Mouse (Mus musculus) mature B cell (primary cell): ENCODE data around the gene Carhsp1.

Source experiments
- in situ Hi-C: fragments of 300-500 bp; cut with MboI; formaldehyde crosslinking; loops from 2 replicates; pipeline ENCODE4 v1.14.3; 2019

Carhsp1 gene

DNA sequence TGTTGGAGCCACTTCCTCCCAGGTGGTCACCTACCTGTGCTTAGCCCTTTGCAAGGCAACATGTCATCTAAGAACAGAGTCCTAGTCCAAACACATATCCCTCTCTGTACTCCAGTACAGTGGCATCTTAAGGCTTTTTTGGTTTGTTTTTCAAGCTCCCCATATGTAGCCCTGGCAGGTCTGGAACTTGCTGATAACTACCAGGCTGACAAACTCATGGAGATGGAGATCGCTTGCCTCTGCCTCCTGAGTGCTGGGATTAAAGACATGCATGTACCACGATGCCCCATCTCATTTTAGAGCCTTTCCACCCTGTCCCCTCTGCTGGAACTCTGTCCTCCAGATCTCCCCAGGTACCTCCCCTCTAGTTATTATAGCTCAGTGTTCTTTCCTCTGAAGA is 4.3 kb upstream of the Carhsp1 start:
- in situ Hi-C loops: loop anchor here (5.0 kb wide), 2 partner anchors 184 to 264 kb away; no protein-coding TSS in a partner anchor

DNA sequence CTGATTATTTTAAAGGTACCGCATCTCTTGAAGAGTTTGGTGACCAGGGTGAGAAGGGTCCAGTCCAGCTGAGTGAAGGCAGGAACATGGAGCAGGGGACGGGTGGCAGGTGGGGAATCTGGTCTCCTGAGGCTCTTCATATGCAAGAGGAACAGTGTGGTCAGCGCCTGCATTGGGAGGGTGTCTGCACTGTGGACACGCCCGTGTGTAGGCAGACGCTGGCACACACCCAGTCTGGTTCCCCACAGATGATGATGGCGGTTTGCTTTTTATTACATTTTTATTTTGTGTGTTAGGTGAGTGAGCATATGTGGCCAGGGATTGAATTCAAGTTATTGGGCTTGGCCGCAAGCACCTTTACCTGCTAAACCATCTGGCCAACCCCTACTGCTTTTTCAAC is 3.6 kb upstream of the Carhsp1 start:
- in situ Hi-C loops: loop anchor here (5.0 kb wide), 2 partner anchors 183 to 263 kb away; no protein-coding TSS in a partner anchor

DNA sequence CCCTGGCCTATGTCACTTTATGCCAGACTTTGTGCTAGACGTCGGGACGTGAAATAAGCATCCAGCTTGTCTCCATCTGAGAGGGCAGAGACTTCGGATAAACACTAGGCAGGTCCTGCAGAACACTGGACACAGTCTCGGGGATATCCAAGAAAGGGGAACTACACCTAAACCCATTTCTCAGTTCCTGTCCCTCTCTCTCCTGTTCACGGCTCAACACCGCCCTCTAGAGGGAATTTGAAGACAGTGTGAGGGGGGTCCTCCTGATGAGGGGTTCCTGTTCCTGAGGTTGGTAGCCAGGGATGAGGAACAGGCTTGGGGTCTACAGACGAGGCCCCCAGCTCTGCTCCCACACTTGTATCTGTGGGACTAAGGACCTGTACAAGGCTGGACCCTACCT is 2.2 kb upstream of the Carhsp1 start:
- in situ Hi-C loops: no loop called here

DNA sequence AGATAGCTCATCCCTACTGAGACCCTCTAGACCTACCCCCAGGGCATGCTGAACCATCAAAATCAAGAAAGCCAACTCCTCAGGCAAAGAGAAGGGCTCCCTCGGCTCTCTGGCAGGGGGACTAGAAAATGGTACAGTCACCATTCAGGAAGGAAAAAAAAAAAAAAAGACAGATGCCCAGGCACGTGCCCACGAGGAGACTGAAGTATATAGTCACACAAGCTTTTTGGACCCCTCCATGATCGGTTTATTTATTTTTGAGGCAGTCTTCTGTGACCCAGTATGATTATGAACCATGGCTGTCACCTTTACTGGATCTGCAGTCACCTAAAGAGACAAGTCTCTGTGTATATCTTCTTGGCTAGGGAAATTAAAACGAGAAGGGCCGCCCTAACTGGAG is 1.4 kb upstream of the Carhsp1 start:
- in situ Hi-C loops: no loop called here

DNA sequence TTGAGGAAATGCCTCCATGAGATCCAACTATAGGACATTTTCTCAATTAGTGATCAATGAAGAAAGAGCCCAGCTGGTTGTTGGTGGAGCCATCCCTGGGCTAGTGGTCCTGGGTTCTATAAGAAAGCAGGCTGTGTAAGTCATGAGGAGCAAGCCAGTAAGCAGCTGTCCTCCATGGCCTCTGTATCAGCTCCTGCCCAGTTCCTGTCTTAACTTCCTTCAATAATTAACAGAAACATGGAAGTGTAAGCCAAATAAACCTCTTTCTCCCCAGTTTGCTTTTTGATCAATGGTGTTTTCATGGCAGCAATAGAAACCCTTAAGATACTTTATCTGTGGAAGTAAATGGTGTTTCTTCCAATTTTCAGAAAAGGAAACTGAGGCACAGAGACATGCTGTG is 856 bp upstream of the Carhsp1 start:
- in situ Hi-C loops: no loop called here

DNA sequence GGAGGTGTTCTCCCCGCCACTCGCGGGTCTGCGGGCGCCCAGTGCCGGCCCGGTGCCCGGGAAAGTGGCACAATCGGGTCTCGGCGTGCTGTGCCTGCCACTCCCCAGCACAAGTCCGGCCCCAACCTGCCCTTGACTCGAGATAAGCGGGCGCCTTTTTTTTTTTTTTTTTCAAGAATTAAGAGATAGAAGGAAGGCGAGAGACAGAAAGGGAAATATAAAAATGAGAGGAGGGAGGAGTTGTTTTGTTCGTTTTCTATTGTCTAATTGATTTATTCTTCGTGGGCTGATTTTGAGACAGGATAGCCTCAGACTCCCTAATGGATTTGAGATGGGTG is 364 bp upstream of the Carhsp1 start:
- in situ Hi-C loops: no loop called here

DNA sequence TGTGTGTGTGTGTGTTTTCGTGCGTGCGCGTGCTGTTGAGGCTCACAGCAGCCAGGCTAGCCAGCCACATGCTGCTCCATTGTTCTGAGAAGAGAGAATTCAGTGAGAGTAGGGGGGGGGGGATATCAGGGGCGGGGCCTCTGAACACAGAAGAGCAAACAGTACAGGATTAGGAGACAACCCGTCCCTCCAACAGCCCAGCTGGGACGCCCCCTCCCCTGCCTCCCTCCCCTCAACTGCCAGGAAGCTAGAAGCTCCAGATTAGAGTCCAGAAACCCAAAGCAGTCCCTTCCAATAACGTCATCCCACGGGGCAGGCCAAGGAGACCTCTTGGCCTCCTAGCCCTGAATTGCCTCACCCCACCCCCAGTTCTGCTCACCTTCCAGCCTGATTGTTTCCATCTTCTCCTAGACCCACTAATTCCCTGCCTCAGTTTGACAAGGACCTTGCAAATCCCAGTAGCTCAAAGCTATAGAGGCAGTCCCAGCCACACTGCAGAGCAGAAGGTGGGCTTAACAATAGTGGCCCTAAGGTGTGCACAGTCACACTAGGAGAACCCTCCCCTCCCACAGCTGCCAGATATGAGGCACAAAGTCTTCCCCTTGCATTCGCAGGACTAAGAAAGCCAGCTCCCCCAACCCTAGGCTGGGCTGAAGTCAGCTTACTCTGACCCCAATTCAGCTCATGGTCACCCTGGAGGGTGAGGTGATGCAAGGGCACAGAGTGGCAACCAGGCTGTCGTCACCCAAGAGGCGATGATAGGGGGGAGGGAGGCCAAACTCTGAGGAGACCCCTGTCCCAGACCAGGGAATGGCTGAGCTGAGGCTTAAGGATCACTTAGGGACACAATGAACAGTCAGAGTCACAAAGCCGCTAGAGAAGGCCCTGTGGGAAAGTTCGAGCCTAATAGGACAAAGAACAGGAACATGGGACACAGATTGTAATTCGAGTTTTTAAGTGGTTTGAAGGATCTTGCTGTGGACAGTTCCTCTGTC is 1.6 kb downstream of the Carhsp1 start:
- in situ Hi-C loops: no loop called here

DNA sequence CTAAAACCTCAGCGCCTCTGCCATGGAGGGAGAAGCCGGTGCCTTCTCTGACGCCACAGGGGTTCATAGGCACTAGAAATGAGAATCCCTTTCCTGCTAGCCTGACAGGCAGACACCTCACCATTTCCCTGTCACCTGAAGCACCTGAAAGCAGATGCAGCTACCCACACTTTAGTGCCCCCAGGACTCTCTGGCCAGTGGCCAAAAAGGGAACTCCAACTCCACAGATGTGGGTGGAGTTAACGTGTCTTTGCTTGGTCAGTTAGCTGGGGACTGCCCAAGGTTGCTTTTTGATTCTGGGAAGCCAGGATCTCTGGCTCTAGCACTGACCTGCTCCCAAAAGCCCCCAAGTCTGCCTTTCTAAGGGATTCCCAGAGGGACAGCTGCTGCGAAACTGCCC is 2.5 kb downstream of the Carhsp1 start:
- in situ Hi-C loops: no loop called here

DNA sequence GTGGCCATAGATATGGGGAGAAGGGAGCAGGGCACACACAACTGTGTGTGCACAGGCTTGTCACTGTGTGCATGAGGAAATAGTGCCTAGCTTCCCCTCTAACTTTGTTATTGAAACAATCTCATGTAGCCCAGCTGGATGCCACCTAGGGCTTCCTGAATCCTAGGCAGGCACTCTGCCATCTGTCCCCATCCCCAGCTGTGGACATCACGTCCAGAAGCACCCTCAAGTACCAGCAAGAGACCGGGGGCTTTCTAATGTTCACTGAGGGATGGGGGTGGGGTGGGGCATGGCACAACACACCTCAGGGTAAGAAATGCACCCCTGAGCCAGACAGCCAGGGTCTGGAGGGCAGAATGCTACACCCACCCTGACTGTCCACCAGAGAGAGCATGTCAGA is 3.6 kb downstream of the Carhsp1 start:
- in situ Hi-C loops: no loop called here

DNA sequence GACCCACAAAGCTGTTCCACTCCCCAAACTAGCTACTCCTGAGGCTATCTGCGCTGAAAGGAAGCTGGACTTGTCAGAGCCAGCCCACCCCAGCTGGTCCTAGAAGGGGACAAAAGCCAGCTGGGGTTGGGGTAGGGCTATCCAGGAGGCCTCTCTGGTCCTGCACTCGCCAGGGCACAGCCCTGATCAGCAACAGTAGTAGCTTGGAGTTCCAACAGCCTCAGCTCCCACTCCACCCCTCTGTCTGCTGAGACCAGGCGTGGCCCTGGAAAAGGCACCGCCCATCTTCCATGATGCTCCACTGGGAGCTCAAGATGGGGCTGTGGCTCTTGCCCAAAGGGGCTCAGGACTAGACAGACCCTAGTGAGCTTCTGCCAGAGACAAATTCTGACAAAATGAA is 4.1 kb downstream of the Carhsp1 start:
- in situ Hi-C loops: no loop called here

DNA sequence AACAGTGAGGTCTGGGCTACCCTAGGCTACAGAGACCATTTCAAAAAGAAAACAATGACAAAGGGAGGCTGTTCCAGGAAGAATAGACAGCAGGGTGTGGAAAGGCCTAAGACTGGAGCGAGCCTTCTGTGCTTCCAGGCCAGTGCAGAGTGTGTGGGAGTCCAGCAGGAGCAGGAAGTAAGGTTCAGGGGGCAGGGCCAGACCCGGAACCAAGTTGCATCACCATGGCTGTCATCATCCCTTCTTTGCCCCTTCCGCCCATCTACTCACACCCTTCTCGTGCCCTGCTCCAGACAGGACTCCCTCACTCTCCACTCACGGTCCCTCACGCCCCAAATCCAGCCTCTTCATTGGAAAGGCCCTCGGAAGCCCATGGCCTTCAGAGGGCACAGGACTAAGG is 4.7 kb downstream of the Carhsp1 start:
- in situ Hi-C loops: no loop called here

DNA sequence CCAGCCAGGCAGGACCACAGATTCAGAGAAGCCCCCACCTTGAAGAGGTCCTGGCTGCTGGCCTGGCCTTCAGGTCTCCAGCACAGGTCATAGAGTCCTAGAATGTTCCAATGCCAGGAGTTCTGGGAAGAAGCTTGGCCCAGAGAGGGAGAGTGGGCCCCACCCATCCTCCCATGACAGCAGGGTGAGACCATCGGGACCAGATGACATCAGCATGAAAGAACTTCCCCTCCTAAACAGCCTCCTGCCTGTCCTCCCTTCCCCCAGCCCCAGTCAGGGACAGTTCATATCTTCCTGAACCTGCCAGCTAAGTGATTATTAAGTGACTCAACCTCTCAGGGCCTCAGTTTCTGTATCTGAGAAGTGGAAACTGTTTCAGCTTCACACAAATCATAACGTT is 5.5 kb downstream of the Carhsp1 start:
- in situ Hi-C loops: no loop called here

DNA sequence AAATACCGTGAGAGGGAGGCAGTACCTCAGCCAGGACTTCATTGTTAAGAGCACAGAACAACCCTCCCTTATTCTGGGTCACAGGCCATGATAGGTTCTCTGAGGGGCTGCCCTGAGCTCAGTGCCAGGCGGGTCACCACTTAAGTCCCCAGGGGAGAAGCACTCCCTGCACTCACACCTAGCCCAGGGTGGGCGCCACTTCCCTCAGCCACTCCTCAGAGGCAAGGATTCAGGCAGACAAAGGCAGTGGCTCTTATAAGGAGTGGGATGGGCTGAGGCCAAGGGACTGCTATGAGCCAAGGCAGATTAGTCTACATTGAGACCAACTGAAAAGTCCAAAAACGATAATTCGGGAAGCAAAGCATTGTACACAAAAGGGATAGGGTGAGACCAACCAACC is 6.6 kb downstream of the Carhsp1 start:
- in situ Hi-C loops: no loop called here

DNA sequence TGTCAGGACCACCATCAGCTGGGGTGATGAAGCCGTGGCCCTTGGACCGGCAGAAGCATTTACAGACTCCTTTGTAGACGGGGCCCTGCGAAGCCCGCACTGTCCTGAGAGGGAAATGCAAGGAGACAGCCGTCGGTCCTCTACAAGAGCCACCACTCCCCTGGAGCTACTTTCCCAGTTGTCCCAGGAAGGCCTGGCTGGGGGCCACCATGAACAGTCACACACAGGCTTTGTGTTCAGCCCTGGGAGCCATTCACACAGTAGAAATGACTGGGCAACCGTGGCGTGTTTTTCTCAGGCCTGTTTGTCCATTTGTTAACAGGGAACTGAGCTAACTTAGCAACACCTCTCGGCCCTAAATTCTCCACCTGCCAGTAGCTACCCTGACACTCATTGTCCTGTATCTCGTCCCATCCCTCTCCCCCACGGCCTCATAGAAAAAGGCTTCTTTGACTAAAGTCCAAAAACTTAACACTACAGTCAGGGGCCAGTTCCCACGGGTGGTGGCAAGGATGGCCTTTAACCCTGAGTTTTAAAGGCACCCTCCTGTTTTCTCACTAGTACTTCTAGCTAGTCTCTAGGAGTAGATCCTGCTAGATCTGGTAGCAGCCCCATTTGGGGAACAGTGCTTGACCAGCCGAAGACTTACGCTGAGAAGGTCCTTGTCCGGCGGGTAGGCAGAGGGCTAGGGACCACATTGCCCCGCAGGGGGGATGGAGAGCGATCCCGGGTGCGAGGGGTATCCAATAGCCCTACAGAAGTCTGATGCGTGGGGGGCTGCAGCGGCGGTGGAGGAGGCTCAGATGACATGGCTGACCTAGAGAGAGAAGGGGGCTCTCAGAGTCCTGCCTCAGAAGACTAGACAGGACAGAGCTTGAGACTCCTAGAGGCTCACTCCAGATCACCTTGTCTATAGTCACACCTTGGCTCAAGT is 8.1 kb downstream of the Carhsp1 start:
- in situ Hi-C loops: no loop called here

DNA sequence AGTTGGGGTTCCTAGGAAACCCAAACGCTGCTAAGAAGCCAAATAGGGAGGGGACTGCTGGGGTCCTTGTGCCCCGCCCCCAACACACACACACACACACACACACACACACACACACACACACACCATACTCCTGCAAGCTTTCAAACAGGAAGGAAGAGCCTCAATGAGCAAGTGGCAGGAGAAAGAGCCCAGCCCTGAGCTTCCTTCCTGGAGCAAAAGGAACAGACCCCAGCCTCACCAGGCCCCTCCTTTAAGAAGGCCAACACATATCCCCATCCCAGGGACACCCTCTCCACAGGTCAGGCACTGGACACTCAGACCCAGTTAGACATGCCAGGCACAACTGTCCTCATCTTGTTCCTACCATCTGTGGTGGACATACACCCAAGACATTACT is 8.9 kb downstream of the Carhsp1 start:
- in situ Hi-C loops: no loop called here

DNA sequence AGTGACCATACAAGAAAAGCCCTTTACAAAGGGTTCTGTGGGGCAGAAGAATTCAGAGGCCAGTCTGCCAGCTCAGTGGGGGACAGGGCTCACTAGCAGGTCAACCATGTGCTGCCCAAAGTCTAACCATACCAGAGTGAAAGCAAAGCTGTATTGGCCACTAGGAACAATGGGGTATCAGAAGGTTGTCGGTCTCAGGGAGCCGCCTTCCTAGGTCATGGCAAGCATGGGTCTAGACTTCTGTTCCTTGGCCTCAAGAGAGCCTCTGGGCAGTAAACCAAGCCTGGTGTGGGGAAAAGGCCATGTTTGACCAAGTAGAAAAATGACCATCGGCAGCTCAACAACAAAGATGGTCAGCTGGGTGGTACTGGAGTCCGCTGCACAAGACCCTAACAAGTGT is 13.2 kb downstream of the Carhsp1 start:
- in situ Hi-C loops: no loop called here

DNA sequence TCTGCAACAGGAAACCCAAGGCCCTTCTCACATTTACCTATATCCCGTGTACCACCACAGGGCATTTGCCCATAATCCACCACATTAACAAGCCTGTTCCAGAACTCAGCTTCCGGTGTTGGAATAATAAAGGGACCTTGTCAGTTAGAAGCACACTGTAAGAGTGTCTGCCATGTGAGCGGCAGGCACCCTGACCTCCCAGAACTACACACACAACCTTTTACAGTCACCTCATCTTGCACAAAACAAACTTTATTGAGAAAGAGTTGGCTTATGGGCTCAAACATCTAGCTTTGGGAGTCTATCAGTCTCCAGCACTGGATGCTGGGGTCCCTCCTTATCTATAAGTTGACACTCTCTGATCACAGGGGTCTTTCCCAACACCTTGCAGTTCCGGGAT is 13.6 kb downstream of the Carhsp1 start:
- in situ Hi-C loops: no loop called here

DNA sequence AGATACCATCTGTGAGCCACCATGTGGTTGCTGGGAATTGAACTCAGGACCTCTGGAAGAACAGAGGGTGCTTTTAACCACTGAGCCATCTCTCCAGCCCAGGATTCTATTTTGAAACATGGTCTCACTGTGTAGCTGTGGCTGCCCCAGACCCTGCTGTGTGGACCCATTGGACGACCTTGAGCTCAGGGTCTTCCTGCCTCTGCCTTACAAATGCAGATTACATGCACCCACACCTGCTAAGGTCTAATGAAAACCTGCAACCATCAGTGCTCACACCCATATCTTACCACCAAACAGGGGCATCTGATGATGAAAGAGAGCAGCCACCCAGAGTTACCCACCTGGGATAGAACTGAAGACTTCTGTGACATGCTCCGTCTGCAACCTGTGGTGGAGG is 15.7 kb downstream of the Carhsp1 start:
- in situ Hi-C loops: no loop called here

DNA sequence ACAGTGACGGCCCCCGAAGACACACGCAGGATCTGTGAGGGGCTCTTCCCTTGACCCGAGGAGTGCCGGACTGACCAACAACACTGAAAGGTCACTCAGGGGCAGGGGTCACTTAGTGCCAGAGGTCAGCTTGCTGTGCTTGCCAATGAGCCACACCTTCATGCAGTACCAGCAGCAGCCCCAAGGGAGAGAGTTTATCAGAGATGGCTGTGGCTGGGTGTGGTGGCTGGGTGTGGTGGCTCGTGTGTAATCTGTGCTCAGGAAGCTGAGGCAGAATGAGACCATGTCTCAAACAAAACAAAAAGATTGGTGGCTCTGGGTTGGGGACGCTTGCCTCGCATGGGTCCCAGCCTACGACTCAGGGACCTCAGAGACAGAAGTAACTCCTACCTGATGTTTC is 16.4 kb downstream of the Carhsp1 start:
- in situ Hi-C loops: no loop called here

DNA sequence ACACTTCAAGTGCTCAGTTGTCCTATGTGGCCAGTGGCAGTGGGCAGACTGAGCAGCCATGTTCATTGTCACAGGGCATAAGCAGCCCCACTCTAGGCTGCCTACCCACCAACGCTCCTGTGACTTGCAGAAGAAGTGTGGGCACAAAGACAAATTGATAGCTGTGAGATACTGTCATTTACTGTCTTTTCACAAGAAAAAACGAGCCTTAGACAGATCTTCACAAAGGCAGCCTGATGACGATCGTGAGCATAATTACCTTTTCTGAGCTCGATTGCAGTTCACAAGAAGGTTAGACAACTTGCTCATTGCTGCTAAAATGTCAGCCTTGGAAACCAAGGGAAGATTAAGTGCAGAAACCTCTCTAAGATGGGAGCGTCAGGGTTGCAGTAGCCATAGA is 16.8 kb downstream of the Carhsp1 start:
- in situ Hi-C loops: no loop called here

DNA sequence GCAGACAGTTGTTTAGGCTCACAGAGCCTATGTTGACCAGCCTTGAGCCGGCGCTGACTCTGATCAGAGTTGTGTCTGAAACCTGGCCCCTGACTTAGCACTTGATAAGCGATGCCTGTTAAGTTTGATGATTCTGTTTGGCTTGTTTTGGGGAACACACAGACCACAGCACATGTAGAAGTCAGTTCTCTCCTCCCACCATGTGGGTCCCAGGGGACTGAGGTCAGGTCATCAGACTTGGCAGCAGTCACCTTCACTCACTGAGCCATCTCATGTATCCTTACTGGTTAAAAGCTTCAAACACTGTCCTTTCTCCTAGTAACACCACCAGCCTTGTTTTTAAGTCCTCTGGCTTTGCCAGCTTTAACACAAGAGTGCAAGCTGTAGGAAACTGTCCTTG is 21.9 kb downstream of the Carhsp1 start:
- in situ Hi-C loops: no loop called here

DNA sequence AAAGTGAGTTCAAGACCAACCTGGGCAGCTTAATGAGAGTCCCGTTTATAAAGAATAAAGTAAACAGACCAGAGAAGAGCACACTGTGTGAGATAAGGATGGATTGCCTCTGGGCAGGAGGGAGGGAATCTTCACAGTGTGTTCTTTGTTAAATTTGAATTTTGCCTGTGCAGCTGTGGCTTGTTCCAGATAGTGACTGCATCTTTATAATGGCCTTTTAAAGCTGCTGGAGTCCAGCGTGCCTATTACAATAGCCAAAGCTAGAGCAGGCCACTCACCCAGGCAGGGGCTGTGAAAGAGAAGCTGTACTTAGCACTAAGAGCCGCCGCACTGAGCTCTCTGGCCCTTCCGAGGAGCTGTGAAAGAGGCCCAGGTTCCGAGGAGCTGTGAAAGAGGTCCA is 26.4 kb downstream of the Carhsp1 start:
- in situ Hi-C loops: no loop called here

DNA sequence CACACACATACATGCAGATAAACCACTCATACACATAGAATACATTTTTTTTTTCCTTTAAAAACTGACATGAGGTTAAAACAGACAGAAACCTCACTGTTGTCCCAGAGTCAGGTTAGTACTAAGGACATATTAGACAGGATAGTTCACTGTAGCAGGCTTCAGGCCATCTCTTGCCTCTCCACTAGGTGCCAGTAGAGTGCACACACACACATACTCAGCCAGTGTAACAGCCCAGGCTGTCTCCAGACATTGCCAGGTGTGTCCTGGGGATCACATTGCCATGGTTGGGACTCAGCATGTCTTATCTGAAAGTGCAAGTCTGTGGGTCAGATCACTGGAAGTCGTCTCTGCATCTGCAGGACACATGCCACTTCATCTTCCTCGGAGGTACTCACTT is 28.1 kb downstream of the Carhsp1 start:
- in situ Hi-C loops: no loop called here
